Mouse (Mus musculus) left cerebral cortex, postnatal 4 days (tissue): ENCODE results near the gene Asic3. TPM values are rescaled to one million over a fixed set of nuclear protein-coding genes. Genes with fewer than 3 reads are reported as not detected.

Experiments used
- DNase-seq: peaks from one replicate; pipeline ENCODE4 v3.0.0-alpha.2; 2022
- intact Hi-C: fragments of 180-260 bp; cut with DNase I; formaldehyde crosslinking; loops from one replicate; pipeline ENCODE4 v1.15.1; 2025
- total RNA-seq, 2 experiments: library from RNA; stranded (reverse); gene quantifications; 2 replicates each; pipeline ENCODE4 v1.2.3; 2021

The Asic3 gene
- total RNA-seq, 2 experiments from 2014 or later = not detected

- intact Hi-C loops = no loop called here
- no peak for DNase-seq
Measured at GRCm38 (mm10) chr5:24446630-24447029, 33.4 kb downstream of the Asic3 start.

- intact Hi-C loops = no loop called here
- peak; percentile 75 for DNase-seq
Measured at GRCm38 (mm10) chr5:24447624-24448298, 34.6 kb downstream of the Asic3 start, which contains the start of gene Tmub1. Tmub1 (minus strand) TSS chr5:24447854.

GRCm38 (mm10) chr5:24451264-24452029, 38.3 kb downstream of the Asic3 start:
- peak; percentile 93 for DNase-seq
- intact Hi-C loops = no loop called here

GRCm38 (mm10) chr5:24452030-24452690, 39.0 kb downstream of the Asic3 start, which contains the start of gene Agap3:
Agap3 (plus strand) TSS chr5:24452177.
- intact Hi-C loops = no loop called here
- DNase-seq = no peak

GRCm38 (mm10) chr5:24452691-24453233, 39.6 kb downstream of the Asic3 start:
- intact Hi-C loops = no loop called here
- DNase-seq = no peak

GRCm38 (mm10) chr5:24453283-24453984, 40.2 kb downstream of the Asic3 start:
- peak; percentile 83 for DNase-seq
- intact Hi-C loops = no loop called here

- no peak for DNase-seq
Measured at GRCm38 (mm10) chr5:24453985-24454303, 40.8 kb downstream of the Asic3 start.

GRCm38 (mm10) chr5:24455076-24455475, 41.9 kb downstream of the Asic3 start:
- DNase-seq = no peak
- intact Hi-C loops = no loop called here

More at GRCm38 (mm10) chr5:24453985-24454303, 40.8 kb downstream of the Asic3 start:
- intact Hi-C loops = no loop called here

GRCm38 (mm10) chr5:24455613-24456012, 42.4 kb downstream of the Asic3 start:
- intact Hi-C loops = no loop called here
- no peak for DNase-seq

- intact Hi-C loops = no loop called here
- no peak for DNase-seq
Measured at GRCm38 (mm10) chr5:24466762-24467161, 53.6 kb downstream of the Asic3 start.

Other genes with a start within 250 kb of the Asic3 start
- 10 to 100 TPM in 1 of 2 experiments, 1 to 10 TPM in 1; 9.7 to 11.3 TPM for gene Nupl2, start 248.4 kb upstream of the Asic3 start, total RNA-seq
- 10 to 100 TPM; 16.4 to 21.2 TPM for gene Kcnh2, start 61.8 kb upstream of the Asic3 start, total RNA-seq
- gene Nos3, start 48.6 kb upstream of the Asic3 start, total RNA-seq = 10 to 100 TPM; 10.0 to 10.2 TPM
- 1 to 10 TPM; 6.4 to 8.1 TPM for gene Atg9b, start 21.2 kb upstream of the Asic3 start, total RNA-seq
- 10 to 100 TPM; 44.5 to 53.6 TPM for gene Abcb8, start 19.7 kb upstream of the Asic3 start, total RNA-seq
- gene Cdk5, start 10.1 kb downstream of the Asic3 start, total RNA-seq = 100 to 1,000 TPM; 122 to 132 TPM
- gene Slc4a2, start 10.4 kb downstream of the Asic3 start, total RNA-seq = 10 to 100 TPM; 26.9 to 30.4 TPM
- 10 to 100 TPM; 82.6 to 83.4 TPM for gene Fastk, start 31.9 kb downstream of the Asic3 start, total RNA-seq
- gene Tmub1, start 34.5 kb downstream of the Asic3 start, total RNA-seq = 10 to 100 TPM; 30.1 to 31.1 TPM
- gene Agap3, start 38.8 kb downstream of the Asic3 start, total RNA-seq = 100 to 1,000 TPM; 472 to 479 TPM
- gene Gbx1, start 113.8 kb downstream of the Asic3 start, total RNA-seq = 1 to 10 TPM in 1 of 2 experiments, not detected in 1; 1.2 TPM
- gene Asb10, start 127.6 kb downstream of the Asic3 start, total RNA-seq = under 1 TPM in 1 of 2 experiments, not detected in 1; 0.60 TPM
- not detected for gene 4931409K22Rik, start 143.4 kb downstream of the Asic3 start, total RNA-seq
- gene Abcf2, start 164.1 kb downstream of the Asic3 start, total RNA-seq = 10 to 100 TPM; 52.9 to 54.7 TPM
- 10 to 100 TPM; 28.7 to 33.7 TPM for gene Chpf2, start 173.3 kb downstream of the Asic3 start, total RNA-seq
- 100 to 1,000 TPM; 179 to 183 TPM for gene Smarcd3, start 211.0 kb downstream of the Asic3 start, total RNA-seq